9 mouse cellular contexts compared by ENCODE assay signal in genomic region chr2:127551078-127551477, GRCm38 (mm10). TPM values are rescaled to one million over a fixed set of nuclear protein-coding genes. Genes with fewer than 3 reads are reported as not detected.
A peak's percentile ranks its signal among the peaks of the same experiment; 100 is the strongest.
DNase-seq lines count a peak whose midpoint lies in the region; ATAC-seq and TF ChIP-seq lines count a peak whose summit lies in the region.
"Had no signal": no experiment of that assay in that cellular context is flagged by ENCODE, and none has a peak within 500 bp of the region (broad histone marks: within the 10 kb centered on the region; RNA-seq: fewer than 3 reads in every experiment).

No protein-coding gene starts in this region.

- H3K9me3 ChIP-seq in kidney, embryonic 16.5 days (ENCODE audit: low read length) = no peaks in the 10 kb centered on the region
- H3K9me3 ChIP-seq in stomach, postnatal 0 days (ENCODE audit: control insufficient read depth, low read length) = no peaks in the 10 kb centered on the region
- H3K9me3 ChIP-seq: hindbrain, embryonic 15.5 days had no signal

- no peak overlapping the region for H3K9ac ChIP-seq in kidney, embryonic 16.5 days (replicated peaks; ENCODE audit: low read length)
- H3K9ac ChIP-seq in stomach, postnatal 0 days (ENCODE audit: low read length) = no peak overlapping the region
- H3K9ac ChIP-seq: hindbrain, embryonic 15.5 days had no signal

- H3K27ac ChIP-seq in kidney, embryonic 16.5 days (ENCODE audit: low read length) = no peak overlapping the region
- no peak overlapping the region for H3K27ac ChIP-seq in layer of hippocampus, adult 2 months
- H3K27ac ChIP-seq in stomach, postnatal 0 days (replicated peaks) = no peak overlapping the region
- H3K27ac ChIP-seq: hindbrain, embryonic 15.5 days had no signal

- no peaks in the 10 kb centered on the region for H3K4me1 ChIP-seq in kidney, embryonic 16.5 days (ENCODE audit: insufficient read depth, low read length)
- H3K4me1 ChIP-seq in stomach, postnatal 0 days (replicated peaks; ENCODE audit: control insufficient read depth, insufficient read depth) = no peaks in the 10 kb centered on the region
- H3K4me1 ChIP-seq: hindbrain, embryonic 15.5 days had no signal

- H3K4me3 ChIP-seq in kidney, embryonic 16.5 days (ENCODE audit: low read length) = no peak overlapping the region
- no peak overlapping the region for H3K4me3 ChIP-seq in layer of hippocampus, adult 2 months
- H3K4me3 ChIP-seq in stomach, postnatal 0 days (ENCODE audit: low read depth, low read length) = no peak overlapping the region
- H3K4me3 ChIP-seq: hindbrain, embryonic 15.5 days had no signal

- no peak for ATAC-seq in kidney, embryonic 16.5 days (ENCODE audit: low FRiP score, low TSS enrichment)
- ATAC-seq in stomach, postnatal 0 days (ENCODE audit: low FRiP score, low TSS enrichment) = no peak; the same call in 1 of the 2 replicates

- no peaks in the 10 kb centered on the region for H3K27me3 ChIP-seq in kidney, embryonic 16.5 days (ENCODE audit: insufficient read depth, low read length)
- H3K27me3 ChIP-seq in stomach, postnatal 0 days (ENCODE audit: control insufficient read depth, insufficient read depth, low read length) = no peaks in the 10 kb centered on the region
- H3K27me3 ChIP-seq: hindbrain, embryonic 15.5 days had no signal

- 55% methylated on average over 5 of the region's 5 CpGs for WGBS in kidney, embryonic 16.5 days
- WGBS in stomach, postnatal 0 days = 52% methylated on average over 5 of the region's 5 CpGs

- TF ChIP-seq EP300 in stomach, postnatal 0 days (optimal IDR thresholded peaks at IDR 0.05) = no peak

- H3K4me2 ChIP-seq in kidney, embryonic 16.5 days (replicated peaks; ENCODE audit: low read depth, low read length) = no peak overlapping the region
- no peak overlapping the region for H3K4me2 ChIP-seq in stomach, postnatal 0 days (replicated peaks; ENCODE audit: low read depth)
- H3K4me2 ChIP-seq: hindbrain, embryonic 15.5 days had no signal

- peak; percentile 83 for TF ChIP-seq CTCF in layer of hippocampus, adult 2 months (conservative IDR thresholded peaks at IDR 0.05)
- TF ChIP-seq CTCF in stomach, postnatal 0 days (IDR thresholded peaks at IDR 0.05; ENCODE audit: low read depth) = peak; percentile 70

- no peaks in the 10 kb centered on the region for H3K36me3 ChIP-seq in kidney, embryonic 16.5 days (ENCODE audit: insufficient read depth, low read length)
- no peaks in the 10 kb centered on the region for H3K36me3 ChIP-seq in stomach, postnatal 0 days (ENCODE audit: control insufficient read depth, insufficient read depth, low read length)
- H3K36me3 ChIP-seq: hindbrain, embryonic 15.5 days had no signal

- DNase-seq in kidney, adult 9 months = peak; percentile 40
- DNase-seq in MN1 (ENCODE audit: low spot score) = peak; percentile 42
- DNase-seq in cerebellum, postnatal 14 days = peak; percentile 91 to 94
- peak; percentile 49 to 52 for DNase-seq in layer of hippocampus, adult 2 months (ENCODE audit: low spot score in 2 of 2)
- DNase-seq in stomach, postnatal 0 days (ENCODE audit: low spot score) = no peak
- no peak for DNase-seq in Muller cell, postnatal 12 days (ENCODE audit: inconsistent ontology term)
- no peak for DNase-seq in spleen, adult 12 weeks (ENCODE audit: low spot score)

RNA-seq across cellular contexts. Expression of gene Prom2, which starts 9.8 kb away (rescaled TPM):
- 2.7 and 3.0 TPM in 2 replicates for polyA plus RNA-seq in kidney, embryonic 16.5 days (2015; fragmentation: Nextera tagmentation; extraction: Ambion mirVana)
- under 1 TPM; 0.08 to 0.10 TPM for total RNA-seq in layer of hippocampus, adult 2 months (2021)
- polyA plus RNA-seq in stomach, postnatal 0 days (2015; fragmentation: Nextera tagmentation; extraction: Ambion mirVana) = 17.2 and 20.5 TPM in 2 replicates

RNA-seq across cellular contexts. Expression of gene Kcnip3, which starts 29.2 kb away (rescaled TPM):
- 3.4 and 4.7 TPM in 2 replicates for polyA plus RNA-seq in kidney, embryonic 16.5 days (2015; fragmentation: Nextera tagmentation; extraction: Ambion mirVana)
- 10 to 100 TPM; 63.6 to 66.4 TPM for total RNA-seq in layer of hippocampus, adult 2 months (2021)
- 1.2 TPM in 2 replicates for polyA plus RNA-seq in stomach, postnatal 0 days (2015; fragmentation: Nextera tagmentation; extraction: Ambion mirVana)

RNA-seq across cellular contexts. Expression of gene Zfp661, which starts 35.8 kb away (rescaled TPM):
- polyA plus RNA-seq in kidney, embryonic 16.5 days (2015; fragmentation: Nextera tagmentation; extraction: Ambion mirVana) = 5.1 and 5.6 TPM in 2 replicates
- 1 to 10 TPM; 7.8 to 8.6 TPM for total RNA-seq in layer of hippocampus, adult 2 months (2021)
- polyA plus RNA-seq in stomach, postnatal 0 days (2015; fragmentation: Nextera tagmentation; extraction: Ambion mirVana) = 1.9 TPM in 2 replicates

RNA-seq across cellular contexts. Expression of gene Mrps5, which starts 35.9 kb away (rescaled TPM):
- 147 and 148 TPM in 2 replicates for polyA plus RNA-seq in kidney, embryonic 16.5 days (2015; fragmentation: Nextera tagmentation; extraction: Ambion mirVana)
- 10 to 100 TPM; 91.9 TPM for total RNA-seq in layer of hippocampus, adult 2 months (2021)
- polyA plus RNA-seq in stomach, postnatal 0 days (2015; fragmentation: Nextera tagmentation; extraction: Ambion mirVana) = 87.0 and 90.2 TPM in 2 replicates

Comparison
In these comparisons a context has a peak if more than half of its experiments do, and no peak if none do; other contexts are left out.
1. DNase-seq: peak in kidney, adult 9 months (single experiment), MN1 (single experiment), cerebellum, postnatal 14 days (2 of 2) and layer of hippocampus, adult 2 months (2 of 2); none in stomach, postnatal 0 days (single experiment), Muller cell, postnatal 12 days (single experiment) and spleen, adult 12 weeks (single experiment).